Mouse (Mus musculus) heart, embryonic 15.5 days (tissue): Measurements from ENCODE around the gene Rdh16f1. TPM values are rescaled to one million over a fixed set of nuclear protein-coding genes. Genes with fewer than 3 reads are reported as not detected.

ENCODE experiments used
- ATAC-seq: fragments of 200-750 bp; cut with Nextera tagmentation; replicated peaks from 2 replicates; pipeline ENCODE4 v1.8.0; 2017; ENCODE audit warnings: low read depth, moderate TSS enrichment; ENCODE audit not compliant: insufficient number of reproducible peaks, insufficient read depth, low FRiP score
- H3K27ac ChIP-seq: fragments of 300-500 bp; sonication (generic); 2 replicates; pipeline ENCODE4 v1.5.1; 2015; ENCODE audit warnings: mild to moderate bottlenecking, inconsistent platforms
- H3K27me3 ChIP-seq: fragments of 300-500 bp; sonication (generic); 2 replicates; pipeline ENCODE4 v1.6.1; 2015; ENCODE audit warnings: inconsistent platforms
- H3K36me3 ChIP-seq: fragments of 300-500 bp; sonication (generic); 2 replicates; pipeline ENCODE4 v1.6.1; 2015; ENCODE audit warnings: mild to moderate bottlenecking, inconsistent platforms
- H3K4me1 ChIP-seq: fragments of 300-500 bp; sonication (generic); replicated peaks from 2 replicates; pipeline ENCODE4 v1.6.1; 2015; ENCODE audit warnings: inconsistent platforms
- H3K4me2 ChIP-seq: fragments of 300-500 bp; sonication (generic); 2 replicates; pipeline ENCODE4 v1.6.1; 2015; ENCODE audit warnings: inconsistent platforms, mild to moderate bottlenecking, moderate library complexity
- H3K4me3 ChIP-seq: fragments of 300-500 bp; sonication (generic); 2 replicates; pipeline ENCODE4 v1.5.1; 2015; ENCODE audit warnings: mild to moderate bottlenecking, inconsistent platforms
- H3K9ac ChIP-seq: fragments of 300-500 bp; sonication (generic); 2 replicates; pipeline ENCODE4 v1.6.1; 2015; ENCODE audit warnings: mild to moderate bottlenecking, inconsistent platforms
- H3K9me3 ChIP-seq: fragments of 300-500 bp; sonication (generic); replicated peaks from 2 replicates; pipeline ENCODE4 v1.6.1; 2016; ENCODE audit warnings: inconsistent platforms
- WGBS: fragments of 180-500 bp; shearing (Covaris S2); methylation state at CpG from one replicate; pipeline ENCODE4 v1.1.7; 2015; ENCODE audit warnings: mixed read lengths; 5-methylcytosine and 5-hydroxymethylcytosine counted together
- polyA plus RNA-seq: library from polyadenylated mRNA; unstranded; fragments of >200 nt; fragmentation: Nextera tagmentation; extraction: Ambion mirVana; gene quantifications from 2 replicates; pipeline ENCODE4 v1.2.1, GENCODE M21; 2015

The Rdh16f1 gene
- polyA plus RNA-seq, 1 experiment from 2014 or later, result not detected

DNA sequence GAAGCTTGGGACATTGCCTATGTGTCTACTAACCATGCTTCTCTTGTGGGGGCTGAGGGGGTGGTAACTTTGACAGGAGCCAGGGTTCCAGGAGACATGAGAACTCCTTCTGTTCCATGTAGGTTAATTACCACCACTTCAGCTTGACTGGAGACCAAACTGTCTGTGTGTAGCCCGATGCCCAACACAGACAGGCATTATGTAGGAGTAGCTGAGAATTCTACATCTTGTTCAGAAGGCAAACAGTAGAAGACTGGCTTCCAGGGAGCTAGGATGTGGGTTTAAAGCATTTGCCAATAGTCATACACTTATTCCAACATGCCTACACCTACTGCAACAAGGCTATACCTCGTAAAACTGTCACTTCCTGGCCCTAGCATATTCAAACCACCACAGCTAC is 79.0 kb downstream of the Rdh16f1 start:
- no peak for ATAC-seq

GRCm38 (mm10) chr10:127840776-127841175 is 81.2 kb downstream of the Rdh16f1 start:
- H3K27me3 ChIP-seq, result no peaks in the 10 kb centered on the region
- no peaks in the 10 kb centered on the region for H3K9me3 ChIP-seq
- no peaks in the 10 kb centered on the region for H3K4me1 ChIP-seq
- ATAC-seq, result no peak
- H3K27ac ChIP-seq, result no peak overlapping the region
- H3K4me3 ChIP-seq, result no peak overlapping the region
- no peaks in the 10 kb centered on the region for H3K36me3 ChIP-seq
- 69% methylated on average over 2 of the region's 2 CpGs for whole genome bisulfite sequencing
- H3K4me2 ChIP-seq, result no peak overlapping the region
- H3K9ac ChIP-seq, result no peak overlapping the region

More for the DNA sequence above, 79.0 kb downstream of the Rdh16f1 start:
- H3K4me2 ChIP-seq, result no peak overlapping the region
- no peaks in the 10 kb centered on the region for H3K27me3 ChIP-seq
- no peak overlapping the region for H3K4me3 ChIP-seq
- H3K27ac ChIP-seq, result no peak overlapping the region
- H3K36me3 ChIP-seq, result no peaks in the 10 kb centered on the region
- H3K4me1 ChIP-seq, result no peaks in the 10 kb centered on the region
- WGBS, result 78% methylated on average over 2 of the region's 2 CpGs
- H3K9me3 ChIP-seq, result no peaks in the 10 kb centered on the region
- H3K9ac ChIP-seq, result no peak overlapping the region

Other genes with a start within 250 kb of the Rdh16f1 start
- 49.7 and 53.6 TPM in 2 replicates for gene Ndufa4l2, start 244.8 kb upstream of the Rdh16f1 start, polyA plus RNA-seq
- gene Shmt2, start 237.3 kb upstream of the Rdh16f1 start, polyA plus RNA-seq, result 89.8 and 106 TPM in 2 replicates
- gene Nxph4, start 225.2 kb upstream of the Rdh16f1 start, polyA plus RNA-seq, result 1.2 and 2.9 TPM in 2 replicates
- gene Lrp1, start 138.6 kb upstream of the Rdh16f1 start, polyA plus RNA-seq, result 31.2 and 43.1 TPM in 2 replicates
- 26.2 and 33.5 TPM in 2 replicates for gene Stat6, start 116.8 kb upstream of the Rdh16f1 start, polyA plus RNA-seq
- 7.8 and 8.9 TPM in 2 replicates for gene Nemp1, start 92.9 kb upstream of the Rdh16f1 start, polyA plus RNA-seq
- 10.9 and 14.9 TPM in 2 replicates for gene Nab2, start 91.2 kb upstream of the Rdh16f1 start, polyA plus RNA-seq
- 0.25 and 0.29 TPM in 2 replicates for gene Myo1a, start 54.6 kb upstream of the Rdh16f1 start, polyA plus RNA-seq
- gene Tac2, start 35.3 kb upstream of the Rdh16f1 start, polyA plus RNA-seq, result 0.43 and 0.64 TPM in 2 replicates
- gene Zbtb39, start 20.2 kb upstream of the Rdh16f1 start, polyA plus RNA-seq, result 1.6 TPM in 2 replicates
- 14.1 and 16.3 TPM in 2 replicates for gene Gpr182, start 8.1 kb upstream of the Rdh16f1 start, polyA plus RNA-seq
- 0.03 and 0.05 TPM in 2 replicates for gene Rdh1, start 66 bp upstream of the Rdh16f1 start, polyA plus RNA-seq
- gene Rdh9, start 16.6 kb downstream of the Rdh16f1 start, polyA plus RNA-seq, result 0.11 TPM in 1 of 2 replicates, not detected in the other
- not detected in 2 replicates for gene Rdh16, start 41.4 kb downstream of the Rdh16f1 start, polyA plus RNA-seq
- gene Rdh19, start 90.1 kb downstream of the Rdh16f1 start, polyA plus RNA-seq, result not detected in 2 replicates
- gene Rdh16f2, start 106.7 kb downstream of the Rdh16f1 start, polyA plus RNA-seq, result not detected in 2 replicates
- 0.11 TPM in 1 of 2 replicates, not detected in the other for gene Rdh7, start 129.0 kb downstream of the Rdh16f1 start, polyA plus RNA-seq
- gene Sdr9c7, start 138.7 kb downstream of the Rdh16f1 start, polyA plus RNA-seq, result not detected in 2 replicates
- gene Hsd17b6, start 247.8 kb downstream of the Rdh16f1 start, polyA plus RNA-seq, result not detected in 2 replicates